Mouse (Mus musculus) Patski (cell line): Measurements from ENCODE around the gene Mief1. TPM values are rescaled to one million over a fixed set of nuclear protein-coding genes. Genes with fewer than 3 reads are reported as not detected.

Experiments used
- ATAC-seq: fragments of 100-300 bp; one replicate; pipeline ENCODE4 v1.8.0; 2021
- CTCF ChIA-PET: fragments of 350-600 bp; sonication (Branson Sonifier 250); formaldehyde crosslinking; loops from one replicate; lab custom pipeline; 2022; ENCODE audit warnings: inconsistent platforms; lab: Charles Lee
- POLR2A ChIA-PET: fragments of 350-600 bp; sonication (Branson Sonifier 250); formaldehyde crosslinking; loops from one replicate; lab custom pipeline; 2022; ENCODE audit warnings: antibody characterized with exemption, inconsistent platforms; lab: Charles Lee
- DNase-seq: peaks from one replicate; pipeline ENCODE4 v3.0.0-alpha.2; 2011; ENCODE audit warnings: low read depth, low spot score
- H3K27me3 ChIP-seq: fragments of 371-371 bp; one replicate; pipeline ENCODE4 v1.5.1; 2021
- CTCF ChIP-seq: fragments of 100-300 bp; IDR thresholded peaks from one replicate; pipeline ENCODE4 v1.5.1; 2021
- in situ Hi-C: fragments of 300-500 bp; cut with MboI; formaldehyde crosslinking; loops from 3 replicates; pipeline ENCODE4 v1.11.1; 2018; ENCODE audit warnings: low pct_unique_long_range_greater_than_20kb, mixed read lengths
- polyA plus RNA-seq: library from polyadenylated mRNA; unstranded; gene quantifications from one replicate; pipeline ENCODE4 v1.2.3, GENCODE M21; 2021

Mief1 gene
- polyA plus RNA-seq, 1 experiment from 2014 or later: 18.4 TPM

GRCm38 (mm10) chr15:80225208-80225607 lies 8.6 kb upstream of the Mief1 start:
- CTCF ChIA-PET: interaction anchor here (0.7 to 1.7 kb wide), 8 partner anchors 8 to 127 kb away, joined by 3 to 5 read pairs (median 4); partner anchors contain the start of genes AC140267.1 and Mief1
- ATAC-seq (peak; percentile 53), DNase-seq (no peak)
- in situ Hi-C loops: loop anchor here (5.0 kb wide), 1 partner anchor 37 kb away; the partner anchor contains the start of gene Rps19bp1
- TF ChIP-seq CTCF: peak; percentile 97
- POLR2A ChIA-PET: interaction anchor here (0.7 to 0.9 kb wide), 3 partner anchors 8 to 68 kb away, joined by 3 read pairs; no protein-coding TSS in a partner anchor
- H3K27me3 ChIP-seq: no peaks in the 10 kb centered on the region

GRCm38 (mm10) chr15:80225796-80226195 lies 8.0 kb upstream of the Mief1 start:
- no peak for DNase-seq
- no peaks in the 10 kb centered on the region for H3K27me3 ChIP-seq
- TF ChIP-seq CTCF: no peak
- ChIA-PET CTCF (interaction anchor here (1.0 to 1.7 kb wide), 6 partner anchors 9 to 127 kb away, joined by 3 to 5 read pairs (median 4); partner anchors contain the start of gene AC140267.1), POLR2A (no interaction called here)
- no peak for ATAC-seq
- in situ Hi-C loops: loop anchor here (5.0 kb wide), 1 partner anchor 37 kb away; the partner anchor contains the start of gene Rps19bp1

GRCm38 (mm10) chr15:80228071-80228800 lies 5.6 kb upstream of the Mief1 start:
- POLR2A ChIA-PET: no interaction called here
- DNase-seq: no peak
- TF ChIP-seq CTCF: no peak
- H3K27me3 ChIP-seq: no peaks in the 10 kb centered on the region
- ATAC-seq: no peak
- CTCF ChIA-PET: interaction anchor here (1.2 kb wide), 2 partner anchors 12 to 28 kb away, joined by 3 read pairs; no protein-coding TSS in a partner anchor
- in situ Hi-C loops: loop anchor here (5.0 kb wide), 1 partner anchor 34 kb away; the partner anchor contains the start of gene Rps19bp1

- no peak for TF ChIP-seq CTCF
- CTCF ChIA-PET: interaction anchor here (3.1 kb wide), 1 partner anchor 28 kb away, joined by 8 read pairs; no protein-coding TSS in a partner anchor
- POLR2A ChIA-PET: no interaction called here
- ATAC-seq (no peak), DNase-seq (no peak)
- in situ Hi-C loops: no loop called here
- H3K27me3 ChIP-seq: no peaks in the 10 kb centered on the region
Measured at GRCm38 (mm10) chr15:80232331-80232730, 1.5 kb upstream of the Mief1 start.

GRCm38 (mm10) chr15:80233053-80233452 lies 765 bp upstream of the Mief1 start:
- ChIA-PET CTCF (interaction anchor here (0.9 to 3.1 kb wide), 3 partner anchors 8 to 28 kb away, joined by 4 to 8 read pairs (median 4); no protein-coding TSS in a partner anchor), POLR2A (interaction anchor here (0.8 to 1.6 kb wide), 2 partner anchors 8 to 22 kb away, joined by 3 to 9 read pairs; partner anchors contain the start of gene Atf4)
- no peak for TF ChIP-seq CTCF
- no peak for DNase-seq
- no peaks in the 10 kb centered on the region for H3K27me3 ChIP-seq
- ATAC-seq: no peak
- in situ Hi-C loops: no loop called here

GRCm38 (mm10) chr15:80235535-80235934 lies 1.7 kb downstream of the Mief1 start, which contains the start of gene AC140267.1:
TSS of gene AC140267.1 (plus strand) at chr15:80235835.
- ATAC-seq (no peak), DNase-seq (no peak)
- ChIA-PET POLR2A (interaction anchor here (0.8 to 1.0 kb wide), 2 partner anchors 10 to 21 kb away, joined by 3 to 4 read pairs; no protein-coding TSS in a partner anchor), CTCF (interaction anchor here (0.8 kb wide), 1 partner anchor 10 kb away, joined by 4 read pairs; no protein-coding TSS in a partner anchor)
- no peaks in the 10 kb centered on the region for H3K27me3 ChIP-seq
- TF ChIP-seq CTCF: no peak
- in situ Hi-C loops: no loop called here

GRCm38 (mm10) chr15:80248135-80248534 lies 14.3 kb downstream of the Mief1 start:
- TF ChIP-seq CTCF: no peak
- no peak for DNase-seq
- ChIA-PET CTCF (interaction anchor here (0.9 to 1.0 kb wide), 2 partner anchors 9 to 12 kb away, joined by 3 read pairs; no protein-coding TSS in a partner anchor), POLR2A (no interaction called here)
- no peak for ATAC-seq
- in situ Hi-C loops: no loop called here
- H3K27me3 ChIP-seq: no peaks in the 10 kb centered on the region

GRCm38 (mm10) chr15:80248596-80248995 lies 14.8 kb downstream of the Mief1 start:
- no peak for TF ChIP-seq CTCF
- H3K27me3 ChIP-seq: no peaks in the 10 kb centered on the region
- ChIA-PET CTCF (interaction anchor here (0.9 to 1.0 kb wide), 2 partner anchors 9 to 12 kb away, joined by 3 read pairs; no protein-coding TSS in a partner anchor), POLR2A (no interaction called here)
- in situ Hi-C loops: no loop called here
- no peak for DNase-seq
- no peak for ATAC-seq

- ChIA-PET POLR2A (no interaction called here), CTCF (no interaction called here)
- no peak for ATAC-seq
- no peak for DNase-seq
- no peaks in the 10 kb centered on the region for H3K27me3 ChIP-seq
- in situ Hi-C loops: loop anchor here (25.0 kb wide), 2 partner anchors 563 to 688 kb away; partner anchors contain the start of gene Adsl
- TF ChIP-seq CTCF: no peak
Measured at GRCm38 (mm10) chr15:80249672-80250071, 15.9 kb downstream of the Mief1 start.

- H3K27me3 ChIP-seq: no peaks in the 10 kb centered on the region
- CTCF ChIA-PET: no interaction called here
- POLR2A ChIA-PET: no interaction called here
- DNase-seq (no peak), ATAC-seq (no peak)
- in situ Hi-C loops: loop anchor here (25.0 kb wide), 2 partner anchors 562 to 687 kb away; partner anchors contain the start of gene Adsl
- TF ChIP-seq CTCF: no peak
Measured at GRCm38 (mm10) chr15:80250586-80250985, 16.8 kb downstream of the Mief1 start.
